Mouse (Mus musculus) kidney, postnatal 25 days (tissue): ENCODE results near the gene Olfr213.
"Not testable (repeated sequence)": the region's sequence is repeated elsewhere in the genome, so short reads cannot be mapped to it uniquely, and the experiment has no call there.

Experiments used
- DNase-seq, 2 experiments: peaks; one replicate each; pipeline ENCODE4 v3.0.0; 2021; ENCODE audit warnings: mixed read lengths in 2 of 2

Gene Olfr213

DNA sequence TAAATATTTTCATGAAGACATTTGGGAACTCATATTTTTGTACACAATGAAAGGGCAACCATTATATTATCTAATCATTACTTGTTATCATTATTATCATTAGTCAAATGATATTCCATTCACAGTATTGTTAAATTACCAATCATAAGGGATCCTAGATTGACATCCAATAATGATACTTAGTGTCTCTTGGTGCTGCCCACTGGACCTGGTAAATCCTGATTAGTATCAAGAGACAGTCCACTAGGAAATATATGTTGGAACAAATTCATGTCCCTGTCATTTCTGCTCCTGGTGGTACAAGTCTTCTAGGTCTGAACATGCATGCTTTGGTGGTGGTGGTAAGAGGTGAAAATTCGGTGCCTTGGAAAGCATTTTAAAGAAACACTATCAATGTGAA lies at the start of gene Olfr213:
Olfr213 (plus strand) TSS at position 301 of the 400 bp plus-strand sequence.
- no peak for DNase-seq

DNA sequence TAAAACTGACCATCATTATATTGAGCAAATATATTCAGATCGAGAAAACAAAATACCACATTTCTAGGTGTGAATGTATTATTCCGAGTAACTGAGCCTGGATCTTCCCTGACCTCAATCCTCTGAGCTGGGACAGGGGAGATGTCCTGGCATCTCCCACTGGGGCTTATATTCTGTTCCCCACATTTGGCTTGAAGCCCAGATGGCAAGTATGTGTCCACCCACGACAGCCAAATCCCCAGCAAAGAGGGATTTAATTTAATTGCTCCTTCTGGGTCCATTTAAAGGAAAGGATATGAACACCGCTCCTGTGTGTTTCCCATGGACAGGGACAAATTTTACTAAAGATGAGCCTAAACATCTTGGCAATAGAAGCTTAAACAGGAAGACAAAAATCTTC lies 49.5 kb upstream of the Olfr213 start, which contains the start of gene Olfr211:
Olfr211 (plus strand) TSS at position 301 of the 400 bp plus-strand sequence.
- no peak for DNase-seq

DNA sequence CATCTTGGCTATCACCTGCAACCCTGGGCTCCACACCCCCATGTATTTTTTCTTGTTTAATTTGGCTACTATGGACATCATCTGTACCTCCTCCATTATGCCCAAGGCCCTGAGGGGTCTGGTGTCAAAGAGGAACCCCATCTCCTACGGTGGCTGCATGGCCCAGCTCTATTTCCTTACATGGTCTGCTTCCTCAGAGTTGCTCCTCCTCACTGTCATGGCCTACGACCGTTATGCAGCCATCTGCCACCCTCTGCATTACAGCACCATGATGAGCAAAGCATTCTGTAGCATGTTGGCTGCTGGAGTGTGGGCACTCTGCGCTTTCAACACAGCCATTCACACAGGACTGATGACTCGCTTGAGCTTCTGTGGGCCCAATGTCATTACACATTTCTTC lies 44.5 kb upstream of the Olfr213 start:
- no peak for DNase-seq

DNA sequence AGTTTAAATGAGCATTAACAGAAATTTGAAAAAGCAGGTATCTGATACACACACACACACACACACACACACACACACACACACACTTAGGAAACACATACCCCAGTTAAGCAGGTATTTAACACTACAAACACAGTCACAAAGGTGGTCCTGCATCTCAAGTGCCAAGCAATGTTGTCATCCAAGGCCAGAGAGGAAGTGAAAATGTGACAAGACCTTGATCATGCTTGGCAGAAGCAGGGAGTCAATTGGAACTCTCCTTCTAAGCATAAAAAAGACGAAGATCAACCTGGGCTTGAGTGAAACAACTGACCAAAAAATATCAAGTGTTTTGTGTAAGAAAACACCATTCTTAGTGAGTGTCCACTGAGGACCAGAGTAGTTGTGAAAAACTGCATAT lies 42.3 kb upstream of the Olfr213 start:
- no peak for DNase-seq

DNA sequence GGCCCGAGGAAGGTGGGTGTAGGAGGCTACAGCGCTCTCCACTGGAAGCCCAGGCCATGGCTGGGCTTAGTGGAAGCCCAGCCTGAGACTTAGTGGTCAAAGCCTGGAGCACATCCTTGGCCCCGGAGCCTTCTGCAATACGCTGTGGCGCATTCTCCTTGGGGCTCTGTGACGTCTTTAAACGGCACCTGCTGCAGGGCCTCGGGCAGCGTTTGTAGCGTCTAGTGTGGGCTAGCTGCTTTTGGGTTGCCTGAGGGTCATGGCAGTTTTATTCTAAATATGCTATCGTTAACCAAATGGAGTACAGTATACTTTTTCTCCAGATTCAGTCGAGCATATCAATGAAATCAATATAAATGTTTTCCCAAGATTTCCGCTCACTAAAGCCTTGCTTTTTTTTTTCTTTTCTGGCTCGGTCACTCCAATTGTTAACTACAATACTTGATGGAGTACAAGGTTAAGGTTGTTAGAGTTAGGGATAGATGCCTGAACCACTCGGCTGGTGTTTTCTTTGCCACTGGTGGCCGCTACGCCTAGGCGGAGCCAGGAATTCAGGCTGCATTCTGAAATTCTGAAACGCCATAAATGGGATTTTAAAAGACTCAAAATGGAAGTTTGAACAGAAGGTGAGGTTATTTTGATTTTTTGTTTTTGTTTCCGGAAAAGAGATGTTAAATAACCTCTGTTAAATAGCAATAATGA lies 31.8 kb upstream of the Olfr213 start, which contains the start of gene Olfr212:
Olfr212 (plus strand) TSS at position 215 of the 702 bp plus-strand sequence.
- not testable (repeated sequence) for DNase-seq

DNA sequence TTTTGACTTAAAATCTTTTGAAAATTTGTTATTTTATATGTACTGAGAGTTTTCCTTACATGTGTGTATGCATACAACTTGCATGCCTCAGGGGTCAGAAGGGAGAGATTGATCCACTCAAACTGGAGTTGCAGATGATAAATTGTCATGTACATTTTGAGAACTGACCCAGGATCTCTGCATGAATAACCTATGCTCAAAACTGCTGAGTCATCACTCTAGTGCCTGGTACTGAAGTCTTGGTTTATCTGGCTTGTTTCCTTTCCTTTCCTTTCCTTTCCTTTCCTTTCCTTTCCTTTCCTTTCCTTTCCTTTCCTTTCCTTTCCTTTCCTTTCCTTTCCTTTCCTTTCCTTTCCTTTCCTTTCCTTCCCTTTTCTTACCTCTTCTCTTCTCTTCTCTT lies 23.4 kb upstream of the Olfr213 start:
- DNase-seq: no peak

DNA sequence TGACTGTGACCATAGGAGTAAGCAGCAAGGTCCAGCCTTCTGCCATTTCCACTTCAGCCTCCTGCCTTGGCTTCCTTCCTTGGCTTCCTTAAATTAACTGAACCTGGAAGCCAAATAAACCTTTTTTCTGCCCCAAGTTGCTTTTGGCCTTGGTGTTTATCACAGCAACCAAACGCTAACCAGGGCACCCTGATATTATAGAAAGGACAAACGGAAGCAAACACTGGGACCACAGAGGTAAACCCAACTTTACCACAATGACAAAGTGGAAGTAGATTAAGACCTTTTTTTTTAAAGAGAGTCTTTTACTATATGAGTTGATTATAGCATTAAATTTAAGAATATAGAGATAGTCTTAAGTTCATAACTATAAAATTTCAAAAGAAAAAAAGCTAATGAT lies 4.2 kb downstream of the Olfr213 start:
- DNase-seq: no peak

DNA sequence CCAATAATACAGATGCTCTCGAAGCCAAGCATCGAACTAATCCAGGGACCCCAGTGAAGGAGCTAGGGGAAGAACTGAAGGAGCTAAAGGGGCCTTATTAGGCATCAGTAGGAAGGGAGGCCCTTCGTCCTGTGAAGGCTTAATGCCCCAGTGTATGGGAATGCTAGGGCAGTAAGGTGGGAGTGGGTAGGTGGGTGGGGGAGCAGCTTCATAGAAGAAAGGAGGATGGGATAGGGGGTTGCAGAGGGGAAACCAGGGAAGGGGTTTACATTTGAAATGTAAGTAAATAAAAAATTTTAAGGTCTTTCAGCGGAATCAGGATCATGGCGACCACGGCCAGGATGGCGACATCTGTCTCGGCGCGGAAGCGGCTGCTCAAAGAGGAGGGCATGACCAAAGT lies 12.6 kb downstream of the Olfr213 start, which contains the start of gene Gm5580:
Gm5580 (plus strand) TSS at position 301 of the 400 bp plus-strand sequence.
- not testable (repeated sequence) for DNase-seq

DNA sequence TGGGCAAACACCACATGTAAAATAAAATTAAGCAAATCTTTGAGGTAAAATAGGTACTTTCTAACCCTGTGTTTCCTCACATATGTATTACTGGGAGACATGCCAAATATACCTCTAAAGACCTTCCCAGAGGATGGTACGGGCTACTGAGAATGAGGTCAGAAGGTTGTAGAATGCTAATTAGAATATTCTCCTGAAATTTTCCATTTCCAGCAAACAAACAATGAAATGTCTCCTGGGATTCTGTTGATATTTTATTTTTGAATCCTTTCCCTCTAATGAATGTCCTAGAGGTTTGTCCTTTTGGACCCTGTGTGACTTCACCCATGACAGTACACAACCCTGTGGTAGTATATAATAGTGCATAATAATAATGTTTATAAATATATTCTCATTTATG lies 15.7 kb downstream of the Olfr213 start, which contains the start of gene Olfr214:
Olfr214 (plus strand) TSS at position 301 of the 400 bp plus-strand sequence.
- DNase-seq: no peak

DNA sequence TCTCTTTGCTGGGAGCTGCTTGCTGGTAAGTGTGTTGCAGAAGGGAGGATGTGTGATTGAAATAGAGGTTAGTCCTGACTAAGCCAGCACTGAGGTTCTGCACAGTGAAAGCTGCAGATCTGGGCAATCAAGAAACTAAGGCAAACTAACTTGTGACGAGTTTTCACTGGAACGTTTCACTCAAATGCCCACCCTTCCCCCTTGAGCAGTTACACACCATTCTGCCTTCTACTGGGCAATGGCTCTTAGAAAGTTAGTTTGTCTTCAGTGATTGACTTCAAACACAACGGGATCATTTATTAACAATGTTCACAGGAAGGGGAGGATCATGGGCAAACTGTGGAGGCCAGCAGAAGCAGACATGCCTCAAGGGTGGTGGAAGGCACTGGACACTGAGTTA lies 16.7 kb downstream of the Olfr213 start:
- no peak for DNase-seq

DNA sequence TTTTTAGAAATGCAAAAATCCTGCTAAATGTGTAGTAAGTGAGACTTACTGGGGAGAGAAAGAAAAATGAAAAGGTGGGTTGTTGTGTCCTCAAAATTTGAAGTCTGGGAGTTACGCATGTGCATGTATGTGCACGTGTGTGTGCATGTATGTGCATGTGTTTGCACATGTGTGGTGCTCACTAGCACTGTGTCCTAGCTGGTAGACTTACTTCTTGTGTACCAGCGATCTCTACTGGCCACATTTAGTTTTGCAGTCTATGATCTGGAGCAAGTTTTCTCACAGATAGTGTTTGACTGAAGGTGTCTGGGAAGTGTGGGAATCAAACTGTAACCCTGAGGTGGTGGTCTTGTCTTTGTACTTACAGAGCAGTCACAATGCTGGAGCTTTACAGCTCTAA lies 31.6 kb downstream of the Olfr213 start:
- DNase-seq: peak in 1 of 2 experiments; percentile 60

DNA sequence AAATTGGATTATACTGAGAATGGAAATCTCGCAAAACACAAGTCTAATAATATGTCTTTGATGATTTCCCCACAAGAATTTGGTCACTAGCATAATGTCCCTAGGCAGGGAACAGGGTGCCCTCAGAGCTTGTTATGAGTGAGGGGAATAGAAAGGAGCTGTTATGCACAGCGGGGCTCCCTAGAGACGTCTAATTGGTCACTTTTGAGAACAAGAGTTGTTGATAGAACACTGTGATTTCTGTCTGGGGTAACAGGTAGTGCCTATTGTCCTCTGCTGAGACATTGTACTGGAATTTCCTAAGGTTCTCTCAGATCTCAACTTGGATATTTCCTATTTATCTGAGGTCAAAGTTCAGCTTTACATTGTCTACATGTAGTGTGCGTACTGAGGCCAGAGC lies 45.8 kb downstream of the Olfr213 start, which contains the start of gene Olfr215:
Olfr215 (minus strand) TSS at position 101 of the 400 bp plus-strand sequence.
- no peak for DNase-seq
